15 mouse cellular contexts compared by ENCODE assay signal in genomic region chr2:167889886-167890285, GRCm38 (mm10).
"Had no signal": no experiment of that assay in that cellular context is flagged by ENCODE, and none has a peak within 500 bp of the region (broad histone marks: within the 10 kb centered on the region; RNA-seq: fewer than 3 reads in every experiment).

No protein-coding gene starts in this region.

- H3K4me2 ChIP-seq: midbrain, embryonic 13.5 days had no signal

- ATAC-seq: inflammation-experienced regulatory T-cells, adult 6 months; intestine, postnatal 0 days; midbrain, embryonic 13.5 days had no signal

- H3K36me3 ChIP-seq: limb, embryonic 10.5 days; midbrain, embryonic 13.5 days had no signal

- H3K4me3 ChIP-seq: left cerebral cortex, adult 2 months; limb, embryonic 10.5 days; megakaryocyte, embryonic 14.5 days; midbrain, embryonic 13.5 days had no signal

- DNase-seq: kidney, adult 8-10 months; kidney, postnatal 4 days; lung, adult 2 months; lung, postnatal 14 days; thymus, adult 18-20 months; thymus, postnatal 25 days had no signal

- H3K27ac ChIP-seq: kidney, postnatal 0 days; left cerebral cortex, adult 2 months; limb, embryonic 10.5 days; liver, embryonic 14.5 days; macrophage; midbrain, embryonic 13.5 days had no signal

- H3K9me3 ChIP-seq: limb, embryonic 10.5 days; midbrain, embryonic 13.5 days had no signal

- H3K9ac ChIP-seq: liver, embryonic 14.5 days; midbrain, embryonic 13.5 days had no signal
